Mouse (Mus musculus) liver, embryonic 16.5 days (tissue): Measurements from ENCODE around the gene Dusp6. TPM values are rescaled to one million over a fixed set of nuclear protein-coding genes. Genes with fewer than 3 reads are reported as not detected.

ENCODE experiments used
- ATAC-seq: fragments of 200-750 bp; cut with Nextera tagmentation; 2 replicates; pipeline ENCODE4 v1.8.0; 2017; ENCODE audit warnings: low read depth, mild to moderate bottlenecking, moderate number of reproducible peaks, moderate library complexity
- H3K27ac ChIP-seq: fragments of 300-500 bp; sonication (generic); 2 replicates; pipeline ENCODE4 v1.5.1; 2014; ENCODE audit warnings: mild to moderate bottlenecking, low read length
- H3K27me3 ChIP-seq: fragments of 300-500 bp; sonication (generic); 2 replicates; pipeline ENCODE4 v1.6.1; 2014; ENCODE audit warnings: low read depth, low read length, mixed read lengths; ENCODE audit not compliant: control insufficient read depth, insufficient read depth
- H3K36me3 ChIP-seq: fragments of 300-500 bp; sonication (generic); 2 replicates; pipeline ENCODE4 v1.6.1; 2014; ENCODE audit warnings: mild to moderate bottlenecking; ENCODE audit not compliant: control insufficient read depth, insufficient read depth
- H3K4me1 ChIP-seq: fragments of 300-500 bp; sonication (generic); 2 replicates; pipeline ENCODE4 v1.6.1; 2014; ENCODE audit warnings: low read depth, low read length, mixed read lengths; ENCODE audit not compliant: control insufficient read depth
- H3K4me2 ChIP-seq: fragments of 300-500 bp; sonication (generic); 2 replicates; pipeline ENCODE4 v1.6.1; 2014; ENCODE audit warnings: low read depth, low read length, mixed read lengths
- H3K4me3 ChIP-seq: fragments of 300-500 bp; sonication (generic); 2 replicates; pipeline ENCODE4 v1.5.1; 2014; ENCODE audit warnings: low read depth, mild to moderate bottlenecking, low read length
- H3K9ac ChIP-seq: fragments of 300-500 bp; sonication (generic); 2 replicates; pipeline ENCODE4 v1.6.1; 2014; ENCODE audit warnings: low read depth, low read length
- H3K9me3 ChIP-seq: fragments of 300-500 bp; sonication (generic); replicated peaks from 2 replicates; pipeline ENCODE4 v1.6.1; 2016; ENCODE audit warnings: low read length; ENCODE audit not compliant: control insufficient read depth
- WGBS: fragments of 180-500 bp; shearing (Covaris S2); extraction: QIAGEN DNeasy Blood & Tissue Kit; methylation state at CpG from one replicate; pipeline ENCODE4 v1.1.7; 2014; ENCODE audit not compliant: insufficient replicate concordance; 5-methylcytosine and 5-hydroxymethylcytosine counted together
- polyA plus RNA-seq: library from polyadenylated mRNA; unstranded; fragments of >200 nt; fragmentation: Nextera tagmentation; extraction: Ambion mirVana; gene quantifications from 2 replicates; pipeline ENCODE4 v1.2.1, GENCODE M21; 2015

The Dusp6 gene
- polyA plus RNA-seq, 1 experiment from 2014 or later = 29.0 TPM

DNA sequence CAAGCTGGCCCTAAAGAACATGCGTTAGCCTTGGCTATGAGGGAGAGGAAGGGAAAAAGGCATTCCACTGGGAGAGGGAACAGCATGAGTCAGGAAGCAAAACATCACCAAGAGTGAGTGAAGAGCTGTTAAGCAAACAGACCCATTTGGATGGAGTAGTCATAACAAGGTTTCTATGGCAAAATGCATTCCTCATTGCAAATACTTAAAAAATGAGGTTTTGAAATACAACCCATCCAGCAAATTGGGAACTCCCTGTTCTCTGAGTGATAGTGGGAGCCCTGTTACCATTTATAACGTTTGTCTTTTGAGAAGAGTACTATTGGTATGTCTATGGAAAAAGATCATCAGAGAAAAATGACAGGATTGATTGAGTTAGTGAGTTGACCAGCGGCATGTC, 34.7 kb downstream of the Dusp6 start:
- Histone ChIP-seq H3K27ac (no peak overlapping the region), H3K4me3 (no peak overlapping the region), H3K9me3 (no peaks in the 10 kb centered on the region), H3K27me3 (no peaks in the 10 kb centered on the region), H3K9ac (no peak overlapping the region), H3K36me3 (no peaks in the 10 kb centered on the region), H3K4me1 (no peaks in the 10 kb centered on the region), H3K4me2 (no peak overlapping the region)
- WGBS = 65% methylated on average over 3 of the region's 3 CpGs
- no peak for ATAC-seq

DNA sequence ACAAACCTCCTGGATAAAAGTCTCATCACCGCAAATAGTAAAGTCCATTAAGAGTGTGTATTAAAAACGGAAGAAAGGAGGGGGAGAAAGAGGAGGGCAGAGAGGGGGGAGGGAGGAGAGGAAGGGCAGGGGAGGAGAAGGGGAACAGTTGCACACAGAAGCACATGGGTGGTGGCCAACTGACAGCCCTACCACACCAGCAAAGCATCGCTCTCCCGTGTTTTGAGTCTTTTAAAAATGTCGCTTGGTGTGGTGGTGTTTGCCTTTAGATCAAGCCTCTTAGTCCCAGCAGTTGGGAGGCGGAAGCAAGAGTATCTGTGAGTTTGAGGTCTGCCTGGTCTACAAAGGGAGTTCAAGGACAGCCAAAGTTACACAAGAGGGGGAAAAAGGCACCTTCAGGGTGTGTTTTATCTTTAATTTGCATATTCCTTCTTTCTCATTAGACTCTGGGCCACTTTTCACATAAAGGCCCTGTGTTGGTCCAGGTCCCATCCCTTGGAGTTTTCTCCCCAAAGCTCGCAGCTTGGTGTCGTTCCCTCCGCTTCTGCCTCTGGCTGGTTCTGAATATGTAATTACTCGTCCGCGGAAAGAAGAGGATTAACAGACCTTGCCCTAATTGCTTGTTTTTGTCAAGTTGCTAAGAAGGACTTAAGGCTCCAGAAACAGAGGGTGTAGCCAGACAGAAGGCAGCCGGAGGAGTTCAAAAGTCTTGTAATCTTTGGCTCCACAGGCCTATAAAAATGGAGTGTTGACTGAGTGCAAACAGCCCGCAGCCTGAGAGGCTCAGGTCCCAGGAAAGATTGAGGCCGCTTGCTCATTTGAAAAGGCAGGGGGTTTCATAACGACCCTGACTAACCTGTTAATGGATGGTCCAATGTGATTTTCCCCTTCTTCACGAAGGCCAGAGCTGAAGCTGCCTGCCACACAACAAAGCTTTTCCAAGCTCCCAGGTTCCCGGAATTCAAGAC, 35.6 kb downstream of the Dusp6 start:
- no peaks in the 10 kb centered on the region for H3K4me1 ChIP-seq
- no peaks in the 10 kb centered on the region for H3K36me3 ChIP-seq
- no peak overlapping the region for H3K27ac ChIP-seq
- H3K27me3 ChIP-seq = no peaks in the 10 kb centered on the region
- no peaks in the 10 kb centered on the region for H3K9me3 ChIP-seq
- no peak overlapping the region for H3K9ac ChIP-seq
- no peak overlapping the region for H3K4me3 ChIP-seq
- no peak for ATAC-seq
- WGBS = 48% methylated on average over 18 of the region's 18 CpGs
- H3K4me2 ChIP-seq = no peak overlapping the region

DNA sequence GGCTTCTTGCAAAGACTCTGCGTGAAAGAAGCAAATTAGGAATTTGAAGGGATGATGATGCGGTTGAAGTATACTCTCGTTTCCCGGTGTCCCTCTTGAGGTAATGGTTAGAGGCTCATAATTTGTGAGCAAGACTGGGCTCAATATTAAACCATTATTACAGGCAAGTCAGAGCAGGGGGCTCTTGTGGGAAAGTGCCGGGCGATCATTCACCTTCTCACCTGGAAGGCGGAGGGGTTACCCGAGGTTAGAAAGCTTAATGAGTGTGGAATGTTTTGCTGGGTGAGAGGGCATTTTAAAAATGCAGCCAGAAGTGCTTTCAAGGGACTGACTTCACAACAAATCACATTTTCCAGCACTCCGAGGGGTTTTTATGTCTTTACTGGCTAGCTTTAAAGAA, 36.3 kb downstream of the Dusp6 start:
- no peak overlapping the region for H3K27ac ChIP-seq
- no peak overlapping the region for H3K4me3 ChIP-seq
- no peak overlapping the region for H3K9ac ChIP-seq
- H3K4me2 ChIP-seq = no peak overlapping the region
- H3K36me3 ChIP-seq = no peaks in the 10 kb centered on the region
- no peak for ATAC-seq
- 60% methylated on average over 9 of the region's 9 CpGs for WGBS
- H3K27me3 ChIP-seq = no peaks in the 10 kb centered on the region
- H3K9me3 ChIP-seq = no peaks in the 10 kb centered on the region
- H3K4me1 ChIP-seq = no peaks in the 10 kb centered on the region

DNA sequence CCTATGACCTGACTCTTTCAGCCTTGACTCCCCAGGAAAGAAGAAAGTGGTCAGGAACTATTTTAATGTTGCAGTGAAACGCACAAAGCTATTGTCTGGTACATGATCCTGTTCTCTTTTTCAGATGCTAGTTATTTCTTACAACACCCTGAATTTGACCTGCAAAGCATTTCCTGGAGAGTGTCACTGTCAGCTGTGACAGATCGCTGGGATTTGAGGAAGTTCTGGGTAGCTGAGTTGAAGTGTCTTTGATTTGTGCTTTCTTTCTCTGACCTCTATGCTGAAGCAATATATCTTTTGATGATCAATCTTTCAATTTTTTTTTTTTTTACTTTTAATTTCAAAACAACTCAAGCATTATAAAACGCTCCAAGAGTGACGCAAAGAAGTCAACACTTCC, 39.0 kb downstream of the Dusp6 start:
- WGBS = 26% methylated on average over 4 of the region's 4 CpGs
- no peak overlapping the region for H3K4me3 ChIP-seq
- H3K4me2 ChIP-seq = no peak overlapping the region
- H3K36me3 ChIP-seq = no peaks in the 10 kb centered on the region
- no peak overlapping the region for H3K9ac ChIP-seq
- no peaks in the 10 kb centered on the region for H3K9me3 ChIP-seq
- no peaks in the 10 kb centered on the region for H3K4me1 ChIP-seq
- no peaks in the 10 kb centered on the region for H3K27me3 ChIP-seq
- no peak overlapping the region for H3K27ac ChIP-seq
- ATAC-seq = no peak

DNA sequence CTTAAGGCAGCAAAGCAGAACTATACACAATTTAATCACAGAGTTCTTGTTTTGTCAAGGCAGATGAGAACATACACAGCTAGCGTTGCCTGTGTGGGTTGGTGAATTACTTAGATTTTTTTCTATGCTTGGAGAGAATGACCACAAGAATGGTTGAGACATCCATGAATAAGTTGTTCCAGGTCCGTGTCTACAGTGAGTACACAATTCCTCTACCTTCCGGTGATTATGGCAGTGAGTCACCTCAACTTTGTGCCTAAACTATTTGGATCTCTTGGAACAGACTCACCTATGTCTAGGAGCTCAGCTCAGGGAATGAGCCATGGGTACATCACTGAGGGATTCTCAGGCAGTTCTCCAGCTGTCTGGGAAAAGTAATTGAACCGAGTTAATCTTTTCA, 45.8 kb downstream of the Dusp6 start:
- WGBS = 79% methylated on average over 4 of the region's 4 CpGs
- H3K27ac ChIP-seq = no peak overlapping the region
- no peaks in the 10 kb centered on the region for H3K4me1 ChIP-seq
- no peak overlapping the region for H3K4me2 ChIP-seq
- H3K27me3 ChIP-seq = no peaks in the 10 kb centered on the region
- H3K9me3 ChIP-seq = no peaks in the 10 kb centered on the region
- no peak overlapping the region for H3K4me3 ChIP-seq
- H3K9ac ChIP-seq = no peak overlapping the region
- no peak for ATAC-seq
- no peaks in the 10 kb centered on the region for H3K36me3 ChIP-seq

DNA sequence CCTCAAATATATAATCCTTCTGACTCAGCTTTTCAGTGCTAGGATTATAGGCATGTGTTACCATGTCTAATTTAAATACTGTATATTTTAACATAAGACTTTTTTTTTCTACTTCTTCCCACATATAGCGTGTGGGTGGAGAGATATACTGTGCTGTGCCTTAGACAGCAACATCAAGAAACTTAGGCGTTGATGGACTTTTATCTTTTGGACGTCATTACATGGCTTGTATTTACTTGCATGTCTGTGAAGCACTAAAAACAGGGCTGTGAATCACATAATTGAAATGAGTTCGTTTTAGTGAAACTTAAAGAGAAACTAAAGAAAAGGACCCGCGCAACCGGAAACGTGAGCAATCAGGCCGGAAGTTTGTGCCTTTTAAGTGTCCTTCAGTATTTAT, 46.6 kb downstream of the Dusp6 start:
- Histone ChIP-seq H3K4me1 (no peaks in the 10 kb centered on the region), H3K4me2 (no peak overlapping the region), H3K4me3 (no peak overlapping the region), H3K9ac (no peak overlapping the region), H3K36me3 (no peaks in the 10 kb centered on the region), H3K27ac (no peak overlapping the region), H3K9me3 (no peaks in the 10 kb centered on the region), H3K27me3 (no peaks in the 10 kb centered on the region)
- ATAC-seq = no peak
- 75% methylated on average over 9 of the region's 9 CpGs for WGBS

DNA sequence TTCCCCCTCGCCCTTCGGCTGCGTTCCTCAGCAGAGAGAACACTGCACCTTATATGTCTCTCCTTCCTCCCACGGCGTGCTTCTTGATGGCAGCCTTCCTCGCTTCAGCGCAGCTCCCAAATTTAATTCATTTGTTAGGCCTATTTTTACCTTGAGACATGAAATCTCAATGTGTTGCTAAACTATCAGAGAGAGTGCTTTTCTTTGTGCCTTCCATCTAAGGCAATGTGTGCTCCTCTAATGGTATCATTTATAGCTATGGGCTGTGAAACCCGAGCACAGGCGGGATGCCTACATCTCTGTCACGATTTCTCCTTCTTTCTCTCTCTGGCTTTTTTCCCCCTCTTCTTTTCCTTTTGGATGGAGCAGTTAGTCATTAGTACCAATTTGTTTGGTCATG, 47.2 kb downstream of the Dusp6 start:
- H3K4me1 ChIP-seq = no peaks in the 10 kb centered on the region
- ATAC-seq = no peak
- H3K4me2 ChIP-seq = no peak overlapping the region
- no peak overlapping the region for H3K27ac ChIP-seq
- no peaks in the 10 kb centered on the region for H3K27me3 ChIP-seq
- no peak overlapping the region for H3K9ac ChIP-seq
- H3K9me3 ChIP-seq = no peaks in the 10 kb centered on the region
- WGBS = 81% methylated on average over 10 of the region's 10 CpGs
- no peak overlapping the region for H3K4me3 ChIP-seq
- H3K36me3 ChIP-seq = no peaks in the 10 kb centered on the region

DNA sequence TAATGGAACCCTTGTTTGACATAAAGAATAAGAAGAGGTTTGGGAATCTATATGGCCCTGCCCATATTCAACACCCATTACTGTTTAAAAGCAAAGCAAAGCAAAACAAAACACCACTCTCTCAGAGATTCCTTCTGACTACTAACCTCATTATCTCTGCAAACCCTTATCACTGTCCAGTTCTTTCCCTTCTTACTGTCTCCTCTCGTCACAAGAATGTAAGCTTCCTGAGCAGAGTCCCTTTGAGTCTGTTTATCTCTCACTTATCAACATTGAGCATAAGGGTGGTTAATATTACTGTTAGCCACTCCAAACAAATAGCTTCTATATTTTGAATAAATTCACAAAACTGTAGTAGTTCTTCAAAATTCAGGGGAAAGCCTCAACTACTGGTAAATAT, 48.9 kb downstream of the Dusp6 start:
- WGBS = 18% methylated on average over 1 of the region's 1 CpGs
- no peak overlapping the region for H3K9ac ChIP-seq
- H3K9me3 ChIP-seq = no peaks in the 10 kb centered on the region
- no peak for ATAC-seq
- no peaks in the 10 kb centered on the region for H3K36me3 ChIP-seq
- H3K4me1 ChIP-seq = no peaks in the 10 kb centered on the region
- H3K27ac ChIP-seq = no peak overlapping the region
- H3K4me2 ChIP-seq = no peak overlapping the region
- H3K27me3 ChIP-seq = no peaks in the 10 kb centered on the region
- no peak overlapping the region for H3K4me3 ChIP-seq

DNA sequence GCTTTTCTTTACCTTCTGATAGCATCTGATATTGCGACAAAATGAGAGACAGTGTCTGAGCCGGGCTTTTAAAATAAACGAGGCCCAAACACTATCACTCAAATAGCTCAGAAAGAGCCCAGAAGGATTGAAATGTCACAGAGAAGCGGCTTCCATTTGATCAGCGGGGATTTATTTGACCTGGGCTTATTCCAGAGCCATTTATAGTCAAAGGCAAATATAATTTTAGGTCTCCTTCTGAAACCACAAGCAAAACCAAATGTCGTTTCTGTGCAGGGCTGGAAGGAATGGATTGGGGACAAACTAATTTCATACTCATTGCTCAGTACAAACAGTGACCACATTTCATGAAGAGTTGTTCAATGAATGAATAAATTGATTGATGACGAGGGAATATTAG, 51.3 kb downstream of the Dusp6 start:
- ATAC-seq = no peak
- no peaks in the 10 kb centered on the region for H3K9me3 ChIP-seq
- no peak overlapping the region for H3K4me2 ChIP-seq
- H3K27ac ChIP-seq = no peak overlapping the region
- no peak overlapping the region for H3K4me3 ChIP-seq
- no peaks in the 10 kb centered on the region for H3K36me3 ChIP-seq
- 62% methylated on average over 7 of the region's 7 CpGs for WGBS
- H3K4me1 ChIP-seq = no peaks in the 10 kb centered on the region
- H3K9ac ChIP-seq = no peak overlapping the region
- no peaks in the 10 kb centered on the region for H3K27me3 ChIP-seq
